Mouse (Mus musculus) layer of hippocampus, adult 8-10 months (tissue): ENCODE data around the gene Gmfb. TPM values are rescaled to one million over a fixed set of nuclear protein-coding genes. Genes with fewer than 3 reads are reported as not detected.
A peak's percentile ranks its signal among the peaks of the same experiment; 100 is the strongest.

Experiments used
- DNase-seq, 2 experiments: peaks; one replicate each; pipeline ENCODE4 v3.0.0; 2022; ENCODE audit warnings: low spot score in 2 of 2
- total RNA-seq, 4 experiments: library from RNA; stranded (reverse); gene quantifications; 2 replicates each; pipeline ENCODE4 v1.2.4; 2022

Gmfb gene
- total RNA-seq, 4 experiments from 2014 or later, result 139 to 172 (median 157) TPM

DNA sequence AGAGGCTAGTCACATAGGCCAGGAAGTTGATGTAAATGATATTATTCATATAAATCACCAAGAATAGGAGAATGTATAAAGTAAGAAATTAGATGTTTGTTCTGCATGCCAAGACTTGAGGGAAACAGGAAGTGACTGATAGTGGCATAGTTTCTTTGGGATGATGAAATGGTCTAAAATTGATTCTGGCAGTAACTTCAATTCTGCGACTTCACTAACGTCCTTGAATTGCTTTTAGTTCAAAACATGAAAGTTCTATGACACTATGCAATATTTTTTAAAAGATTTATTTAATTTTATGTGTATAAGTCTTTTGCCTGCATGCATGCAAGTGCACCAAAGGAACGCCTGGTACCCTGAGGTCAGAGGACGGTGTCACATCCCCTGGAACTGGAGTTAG lies 18.8 kb downstream of the Gmfb start:
- no peak for DNase-seq

DNA sequence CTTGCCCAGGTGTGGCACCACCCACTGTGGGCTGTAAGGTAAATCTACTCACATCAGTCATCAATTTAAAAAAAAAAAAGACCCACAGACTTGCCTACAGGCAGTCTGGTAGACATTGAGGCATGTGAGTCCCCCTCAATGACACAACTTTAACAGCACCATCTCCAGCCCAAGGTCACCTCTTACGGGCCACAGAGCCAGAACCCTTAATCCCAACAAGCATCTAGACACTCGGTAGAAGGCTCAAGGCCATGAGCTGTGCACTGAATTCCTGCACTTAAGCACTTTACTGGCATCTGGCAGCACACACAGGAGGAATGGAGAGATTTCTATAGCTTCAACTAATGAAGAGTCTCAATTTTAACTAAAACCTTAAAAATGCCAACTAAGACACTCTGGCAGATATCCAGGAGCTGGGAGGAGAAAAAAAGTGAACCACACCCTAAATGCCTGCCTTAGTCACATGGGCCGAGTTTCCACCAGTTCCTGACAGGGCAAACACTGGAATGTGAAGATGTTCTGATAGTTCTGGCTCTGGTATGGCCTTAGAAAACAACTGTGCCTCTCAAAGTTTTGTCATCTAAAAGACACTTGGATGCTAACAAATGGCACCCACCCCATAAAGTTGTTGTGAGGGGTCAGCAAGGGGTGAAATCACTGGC lies 21.2 kb downstream of the Gmfb start:
- DNase-seq, result no peak

DNA sequence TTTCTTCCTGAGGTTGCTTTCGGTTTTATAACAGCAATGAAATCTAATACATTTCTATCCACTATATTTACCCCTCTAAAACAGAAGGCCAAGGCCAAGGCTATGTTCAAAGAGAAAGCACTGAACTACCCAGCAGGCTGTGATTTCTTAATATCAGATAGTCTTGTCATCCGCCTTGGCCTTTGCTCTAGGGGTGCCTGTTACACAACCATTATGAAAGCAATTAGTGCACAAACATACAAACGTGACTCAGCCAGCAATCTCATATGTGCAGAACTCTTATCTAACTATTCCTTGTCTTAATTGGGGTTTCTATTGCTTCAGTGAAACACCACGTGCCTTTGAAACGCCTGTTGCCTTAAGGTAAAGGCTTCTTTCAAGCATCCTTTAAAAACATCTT lies 27.9 kb downstream of the Gmfb start:
- DNase-seq, result no peak

DNA sequence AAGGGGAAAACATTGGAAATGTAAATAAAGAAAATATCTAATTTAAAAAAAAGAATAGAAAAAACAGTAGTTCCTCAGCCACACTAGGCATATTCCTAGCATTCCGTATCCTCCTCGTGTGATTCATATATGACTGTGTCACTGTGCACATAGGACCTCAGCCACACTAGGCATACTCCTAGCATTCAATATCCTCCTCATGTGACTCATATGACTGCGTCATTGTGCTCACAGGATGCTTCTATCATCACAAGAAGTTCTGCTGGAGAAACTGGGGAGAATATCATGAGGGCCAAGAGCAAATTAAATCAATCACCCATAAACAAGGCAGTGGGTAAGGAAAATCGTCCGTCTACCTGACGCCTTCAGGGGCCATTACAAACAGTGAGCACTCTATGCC lies 31.3 kb downstream of the Gmfb start:
- no peak for DNase-seq

DNA sequence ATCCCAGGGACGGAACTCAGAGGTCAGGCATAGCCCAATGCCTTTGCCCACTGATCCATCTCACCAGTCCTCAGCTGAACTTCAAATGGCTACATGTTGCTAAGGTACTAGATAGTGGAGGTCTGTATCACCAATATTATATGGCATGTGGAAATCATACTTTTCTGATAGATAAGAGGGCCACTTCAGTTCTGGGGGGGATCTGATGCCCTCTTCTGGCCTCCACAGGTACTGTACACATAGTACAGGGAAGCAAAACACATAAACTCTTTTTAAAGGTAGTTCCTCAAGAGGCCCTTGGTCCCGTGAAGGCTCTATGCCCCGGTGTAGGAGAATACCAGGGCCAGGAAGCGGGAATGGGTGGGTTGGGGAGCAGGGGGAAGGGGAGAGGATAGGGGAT lies 31.7 kb downstream of the Gmfb start:
- no peak for DNase-seq

DNA sequence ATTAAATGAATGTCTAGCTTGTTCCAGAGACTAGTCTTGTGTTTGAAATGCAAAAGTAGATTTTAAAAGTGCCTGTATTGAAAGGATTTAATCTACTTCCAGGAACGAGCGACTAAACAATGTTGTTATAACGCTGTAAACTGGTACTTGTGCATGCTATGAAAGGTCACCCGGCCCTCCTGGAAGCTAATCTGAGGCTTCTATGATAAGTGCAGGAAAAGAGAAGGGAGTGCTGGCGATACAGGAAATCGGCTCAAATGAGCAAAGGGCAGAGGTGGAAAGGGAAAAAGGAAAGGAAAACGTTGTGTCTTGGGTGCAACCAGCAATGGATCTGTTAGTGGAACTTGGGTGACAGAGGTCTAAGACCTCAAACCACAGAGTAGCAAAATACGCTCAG lies 33.5 kb downstream of the Gmfb start:
- DNase-seq, result no peak

DNA sequence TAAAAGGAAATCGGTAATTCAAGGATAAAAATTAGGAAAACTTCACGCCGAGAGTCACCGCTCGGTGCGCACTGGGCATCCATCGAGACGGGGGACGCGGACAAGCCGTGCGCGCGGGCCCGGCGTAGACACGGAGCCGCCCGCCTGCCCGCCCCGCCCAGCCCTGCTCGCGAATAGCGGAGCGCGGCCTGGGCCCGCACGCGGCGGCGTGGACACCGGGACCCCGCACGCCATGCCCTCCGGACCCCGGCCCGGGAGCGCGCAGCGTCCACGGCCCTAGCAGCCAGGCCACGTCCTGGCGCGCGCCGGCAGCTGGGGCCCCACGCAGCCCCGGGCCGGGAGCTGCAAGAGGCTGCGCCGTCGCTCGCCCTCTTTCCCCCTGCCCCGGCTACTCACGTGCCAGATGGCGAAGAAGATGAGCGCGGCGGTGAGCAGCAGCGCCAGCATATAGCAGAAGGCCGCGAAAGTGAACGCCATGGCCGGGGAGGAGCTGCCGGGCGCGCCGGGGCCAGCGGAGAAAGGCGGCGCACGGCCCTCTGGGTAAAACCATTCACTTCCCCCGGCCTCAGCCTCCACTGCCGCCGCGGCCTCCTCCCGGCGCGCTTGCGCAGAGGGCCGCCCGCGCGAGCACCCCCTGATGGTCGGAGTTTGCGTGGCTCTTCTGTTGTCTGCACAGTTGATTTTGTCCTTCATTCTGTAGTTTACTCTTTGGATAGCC lies 34.1 kb downstream of the Gmfb start, which contains the start of gene Cnih1:
Cnih1 (minus strand) TSS at position 625 of the 718 bp plus-strand sequence.
- peak; percentile 76 to 89 for DNase-seq

DNA sequence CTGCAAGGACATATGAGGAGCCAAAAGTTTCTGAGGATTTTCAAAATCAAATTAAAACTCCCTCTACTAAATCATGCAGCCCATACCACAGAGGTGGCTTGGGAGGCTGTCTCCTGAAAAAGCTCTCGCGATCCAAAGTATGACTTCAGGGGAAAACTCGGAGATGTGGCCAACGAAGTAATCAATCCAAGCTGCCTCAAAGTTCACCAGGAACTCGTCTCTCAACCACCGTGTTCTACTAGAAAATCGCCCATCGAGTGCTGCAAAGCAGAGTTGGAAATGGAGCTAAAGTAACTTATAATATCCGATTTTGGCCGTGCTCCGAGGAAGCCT lies 34.6 kb downstream of the Gmfb start:
- DNase-seq, result no peak

DNA sequence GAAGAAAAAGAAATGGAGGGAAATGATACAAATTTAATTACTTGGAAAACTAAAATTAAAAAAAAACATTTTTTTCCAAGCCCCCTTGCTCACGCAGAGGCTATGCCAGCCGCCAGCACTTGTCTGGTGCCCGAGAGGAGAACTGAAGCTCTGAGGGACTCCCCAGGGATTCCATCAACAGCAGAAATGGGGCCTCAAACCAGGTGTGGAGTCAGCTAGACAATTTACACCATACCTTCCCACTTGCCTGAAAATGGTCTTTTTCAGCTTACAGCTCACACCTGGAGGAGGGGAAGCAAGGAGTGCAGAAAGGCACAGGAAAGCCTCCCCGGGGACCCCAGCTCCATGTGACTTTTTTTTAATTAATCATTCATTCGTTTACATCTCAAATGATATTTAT lies 36.8 kb downstream of the Gmfb start:
- no peak for DNase-seq

DNA sequence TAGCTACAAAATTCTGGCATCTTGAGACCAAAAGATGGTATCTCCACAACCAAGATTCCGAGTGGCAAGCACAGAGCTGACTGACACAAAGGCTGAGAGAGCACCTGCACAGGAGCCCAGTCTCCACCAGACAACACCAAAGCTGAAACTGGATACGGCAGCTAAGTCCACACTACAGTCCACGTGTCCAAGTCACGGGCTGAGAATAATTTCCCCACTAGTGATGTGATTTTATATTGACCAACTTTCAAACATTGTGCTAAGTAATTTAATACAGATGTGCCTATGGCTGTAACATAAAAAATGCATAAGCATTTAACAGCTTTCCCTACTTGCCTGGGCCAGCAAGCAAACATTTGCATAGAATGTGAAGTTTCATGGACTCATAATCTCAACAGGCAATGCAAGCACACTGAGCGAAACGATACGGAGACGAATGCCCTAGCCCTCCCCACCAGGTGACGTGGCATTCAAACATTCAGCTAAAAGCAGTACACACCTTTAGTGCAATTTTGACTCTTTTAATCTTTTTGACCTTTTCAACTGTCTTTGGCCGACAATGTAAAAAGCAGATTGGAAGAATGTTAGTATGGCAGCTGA lies 38.6 kb downstream of the Gmfb start:
- no peak for DNase-seq

DNA sequence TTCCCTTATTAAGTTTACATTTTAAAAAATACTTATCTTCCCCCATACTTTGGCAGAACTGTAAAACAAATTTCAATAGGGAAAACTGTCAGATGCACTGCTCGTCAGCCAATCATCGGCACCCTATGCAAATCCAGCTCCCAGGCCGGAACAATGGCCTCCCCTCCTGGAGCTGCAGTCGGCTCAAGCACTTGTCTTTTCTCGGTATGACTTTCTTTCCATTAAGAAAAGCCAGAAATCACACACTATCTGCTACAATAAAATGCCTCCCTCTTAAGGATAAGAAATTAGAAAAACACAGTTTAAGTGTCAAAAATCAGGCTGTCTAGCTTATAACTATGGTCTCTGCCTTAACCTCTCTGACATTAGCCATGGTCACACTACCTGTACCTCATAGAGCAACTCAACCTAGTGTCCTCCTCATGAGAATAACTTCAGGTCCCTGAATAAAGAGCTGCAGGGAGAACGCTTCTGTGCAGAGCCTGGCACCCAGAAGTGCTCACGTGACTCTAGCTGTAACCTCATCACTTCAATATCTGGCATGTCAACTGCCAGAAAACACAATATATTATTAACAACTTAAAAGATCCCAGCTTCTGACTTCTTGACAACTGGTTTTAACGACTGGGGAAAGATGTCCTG lies 39.7 kb downstream of the Gmfb start:
- DNase-seq, result no peak

DNA sequence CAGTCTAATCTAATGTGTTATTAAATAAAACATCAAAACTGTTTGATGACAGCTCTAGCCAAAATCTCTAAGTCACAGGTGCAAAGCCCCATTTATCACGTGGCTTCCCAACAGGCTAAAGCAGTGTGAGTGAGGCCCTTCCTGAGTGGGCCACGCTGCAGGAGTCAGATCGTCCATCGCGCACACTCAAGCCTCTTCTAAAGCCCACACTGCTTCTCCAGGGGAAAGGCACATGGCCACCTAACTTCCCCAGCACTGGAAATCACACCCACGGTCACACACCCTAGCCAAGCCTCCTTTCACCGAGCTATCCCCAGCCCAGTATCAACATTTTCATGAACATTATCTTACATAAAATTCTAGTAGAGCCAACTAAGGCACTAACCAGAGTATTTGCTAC lies 41.0 kb downstream of the Gmfb start:
- DNase-seq, result no peak

DNA sequence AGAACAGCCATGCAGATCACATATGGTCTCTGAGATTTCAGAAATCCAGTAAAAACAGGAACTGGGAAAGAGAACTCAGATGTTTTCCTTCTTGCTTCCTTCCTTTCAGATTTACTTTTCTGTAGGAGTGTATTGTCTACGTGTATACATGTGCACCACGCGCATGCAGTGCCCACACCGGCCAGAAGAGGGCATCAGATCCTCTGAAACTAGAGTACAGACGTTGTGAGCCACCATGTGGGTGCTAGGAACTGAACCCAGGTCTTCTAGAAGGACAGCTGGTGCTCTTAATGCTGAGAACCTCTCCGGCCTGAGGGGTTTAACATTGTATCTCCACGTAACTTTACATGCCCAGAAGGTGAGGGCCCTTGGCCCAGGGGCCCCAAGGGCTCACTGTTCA lies 42.8 kb downstream of the Gmfb start:
- DNase-seq, result no peak

DNA sequence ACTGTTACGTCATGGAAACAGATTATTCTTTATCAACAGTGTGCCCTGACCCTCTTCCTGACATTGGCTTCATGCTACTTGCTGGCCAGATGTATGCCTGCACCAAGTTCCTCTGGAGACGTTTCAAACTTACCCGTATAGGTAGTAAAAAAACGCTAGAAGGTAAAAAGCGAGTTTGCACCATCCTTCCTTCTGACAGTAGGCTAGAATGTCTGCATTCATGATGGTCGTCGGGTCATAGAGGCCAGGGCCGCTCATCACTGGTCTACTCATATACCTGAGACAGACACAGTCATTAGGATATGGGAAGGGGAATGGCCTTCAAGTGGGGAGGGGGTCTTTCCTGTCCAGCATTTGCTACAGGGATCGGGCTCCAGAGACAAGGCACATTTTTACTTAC lies 43.3 kb downstream of the Gmfb start:
- DNase-seq, result no peak

DNA sequence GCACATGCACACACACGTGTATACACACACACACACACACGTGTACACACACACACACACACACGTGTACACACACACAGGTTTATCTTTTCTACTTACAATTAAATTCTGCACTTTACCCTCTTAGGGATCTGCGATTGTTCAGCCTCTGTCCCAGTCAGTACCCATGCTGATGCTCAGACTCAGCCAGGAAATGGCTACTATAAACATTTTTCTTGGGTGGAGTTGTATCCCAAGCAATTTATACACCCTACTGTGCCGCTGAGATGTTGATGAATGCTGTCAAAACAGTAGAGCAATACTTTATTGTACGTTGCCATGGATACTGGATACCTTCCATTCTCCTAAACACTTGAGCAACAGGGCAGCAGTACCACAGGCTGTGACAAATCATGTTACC lies 52.0 kb downstream of the Gmfb start:
- DNase-seq, result no peak

DNA sequence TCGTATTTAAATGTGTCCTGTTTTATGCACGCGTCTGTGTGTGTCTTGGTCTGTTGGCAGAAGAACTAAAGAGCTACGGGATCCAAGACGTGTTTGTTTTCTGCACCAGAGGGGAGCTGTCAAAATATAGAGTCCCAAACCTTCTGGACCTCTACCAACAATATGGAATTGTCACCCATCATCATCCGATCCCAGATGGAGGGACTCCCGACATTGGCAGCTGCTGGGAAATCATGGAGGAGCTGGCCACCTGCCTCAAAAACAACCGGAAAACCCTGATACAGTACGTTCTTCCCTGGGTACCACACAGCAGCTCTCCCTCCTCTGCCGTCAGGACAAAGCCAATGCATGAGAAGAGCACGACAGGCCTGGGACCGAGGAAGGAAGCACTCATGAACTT lies 54.9 kb downstream of the Gmfb start:
- DNase-seq, result peak; percentile 53 to 75

DNA sequence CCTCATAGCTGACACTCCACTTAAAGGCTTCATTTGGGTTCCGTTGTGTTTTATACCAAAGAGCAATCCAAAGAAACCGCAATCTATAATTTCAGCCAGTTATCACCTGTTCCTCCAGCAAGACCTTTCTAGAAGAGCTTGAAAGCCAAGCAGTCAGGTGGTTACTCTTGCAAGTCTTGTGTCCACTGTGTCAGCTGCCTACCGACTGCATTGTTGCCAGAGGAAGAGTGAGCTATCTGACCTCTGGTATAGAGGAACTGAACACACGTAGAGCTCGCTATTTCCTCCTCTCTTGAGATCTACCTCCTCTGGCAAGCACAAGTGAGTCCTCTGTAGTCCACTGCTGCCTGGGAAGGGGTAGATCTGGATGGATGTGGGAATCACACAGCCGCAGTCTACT lies 60.9 kb downstream of the Gmfb start:
- DNase-seq, result no peak

DNA sequence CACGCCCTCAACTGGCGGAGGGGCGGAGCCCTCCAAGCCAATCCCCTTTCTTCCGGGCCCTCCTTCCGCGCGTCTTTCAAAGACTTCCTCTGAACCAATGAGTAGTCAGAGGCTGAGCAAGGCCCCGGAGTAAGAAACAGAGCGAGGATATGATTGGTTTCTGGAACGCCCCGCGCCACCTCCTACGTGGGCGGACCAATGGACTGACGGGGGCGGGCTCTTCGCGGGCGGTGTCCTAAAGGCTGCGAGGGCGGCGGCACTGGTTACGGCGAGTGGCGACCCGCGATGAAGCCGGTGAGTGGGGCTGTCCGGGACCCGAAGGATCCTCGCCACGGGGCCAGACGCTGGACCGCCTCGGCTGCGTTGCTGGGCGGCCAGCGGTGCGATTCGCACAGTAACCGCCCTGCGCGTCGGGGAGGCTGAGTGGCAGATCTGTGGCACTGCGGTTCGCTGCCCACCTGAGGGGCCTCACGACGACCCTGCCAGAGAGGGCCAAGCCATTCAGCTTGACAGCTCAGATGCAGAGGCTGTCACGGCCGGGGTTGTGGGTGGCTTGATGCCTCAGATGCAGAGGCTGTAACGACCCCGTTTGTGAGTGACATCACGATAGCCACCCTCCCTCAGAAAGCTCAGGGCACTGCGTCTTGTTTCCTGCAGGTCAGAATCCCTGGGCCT lies 61.5 kb downstream of the Gmfb start, which contains the start of gene Cdkn3:
Cdkn3 (plus strand) TSS at position 187 of the 675 bp plus-strand sequence.
- DNase-seq, result peak; percentile 80 to 84

DNA sequence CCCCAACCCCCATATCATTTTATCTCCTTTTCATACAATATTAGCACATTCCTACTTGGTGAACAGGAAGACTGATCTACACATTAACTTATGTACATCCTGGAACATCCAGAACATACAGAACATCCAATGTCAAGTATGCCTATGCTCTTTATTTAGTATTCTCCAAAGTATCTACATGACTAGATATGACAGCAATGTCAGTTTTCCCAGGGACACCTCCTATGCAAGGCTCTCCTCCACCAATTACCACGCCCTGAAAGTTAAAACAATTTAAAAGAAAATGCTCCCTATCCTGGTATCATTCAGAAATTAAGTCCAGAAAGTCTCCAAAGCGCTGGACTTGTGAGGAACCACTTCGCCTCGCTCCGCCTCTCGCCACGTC lies 62.1 kb downstream of the Gmfb start:
- DNase-seq, result no peak
